Mouse (Mus musculus): ENCODE results near the gene Gm36079. TPM values are rescaled to one million over a fixed set of nuclear protein-coding genes. Genes with fewer than 3 reads are reported as not detected.
"Not testable (repeated sequence)": the region's sequence is repeated elsewhere in the genome, so short reads cannot be mapped to it uniquely, and the experiment has no call there.

Gene Gm36079
- polyA plus RNA-seq, 1 experiment from 2014 or later: not detected

DNA sequence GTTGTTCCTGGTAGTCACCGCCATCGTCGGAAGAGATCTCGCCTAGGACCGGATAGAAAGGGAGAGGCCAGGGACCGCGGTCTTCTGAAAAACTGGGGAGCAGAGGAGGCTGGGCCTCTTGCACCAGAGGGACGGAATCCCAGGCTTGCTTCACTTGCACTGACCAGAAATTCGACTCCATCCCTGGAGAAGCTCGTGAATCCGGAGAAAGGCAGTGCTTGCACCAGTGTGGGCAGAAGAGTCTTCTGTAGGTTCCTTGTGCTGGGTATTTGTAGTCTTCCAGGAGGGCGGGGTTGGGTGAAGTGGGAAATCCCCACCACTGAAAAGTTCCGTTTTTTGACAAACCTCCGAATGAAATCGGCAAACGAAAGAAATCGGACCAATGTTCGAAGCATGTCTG is 8.3 kb upstream of the Gm36079 start:
- H3K4me3 ChIP-seq; H3K9me3 ChIP-seq (replicated peaks); H3K4me1 ChIP-seq; H3K4me2 ChIP-seq; H3K27ac ChIP-seq; H3K9ac ChIP-seq; ATAC-seq; H3K36me3 ChIP-seq: not testable (repeated sequence)
- peaks cover 31% of the 10 kb centered on the region for H3K27me3 ChIP-seq (replicated peaks)
- WGBS (ENCODE audit: insufficient replicate concordance): 5% methylated on average over 11 of the region's 18 CpGs

DNA sequence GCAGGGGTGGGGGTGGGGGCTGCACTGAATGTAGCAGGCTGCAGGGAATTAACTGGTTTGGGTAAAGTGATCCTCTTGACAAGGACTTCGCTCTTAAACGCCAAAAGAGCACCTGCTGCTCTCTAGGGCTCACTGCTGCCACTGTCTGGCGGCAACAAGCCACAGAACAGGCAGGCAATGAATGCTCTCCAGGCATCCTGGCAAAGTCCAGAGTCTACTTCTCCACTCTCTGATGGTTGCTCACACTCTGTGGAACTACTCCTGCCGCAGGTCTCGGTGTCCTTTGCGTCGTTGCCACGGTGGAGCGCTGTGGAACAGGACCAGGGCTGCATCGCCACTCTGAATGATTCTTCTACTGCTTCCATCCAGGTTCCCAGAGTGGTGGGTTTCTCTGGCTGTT is 7.8 kb upstream of the Gm36079 start:
- not testable (repeated sequence) for H3K9me3 ChIP-seq (replicated peaks); H3K9ac ChIP-seq; H3K36me3 ChIP-seq; ATAC-seq; H3K4me1 ChIP-seq; H3K4me2 ChIP-seq; H3K27ac ChIP-seq; H3K4me3 ChIP-seq
- WGBS (ENCODE audit: insufficient replicate concordance): 2% methylated on average over 3 of the region's 10 CpGs
- H3K27me3 ChIP-seq (replicated peaks): peaks cover 31% of the 10 kb centered on the region

DNA sequence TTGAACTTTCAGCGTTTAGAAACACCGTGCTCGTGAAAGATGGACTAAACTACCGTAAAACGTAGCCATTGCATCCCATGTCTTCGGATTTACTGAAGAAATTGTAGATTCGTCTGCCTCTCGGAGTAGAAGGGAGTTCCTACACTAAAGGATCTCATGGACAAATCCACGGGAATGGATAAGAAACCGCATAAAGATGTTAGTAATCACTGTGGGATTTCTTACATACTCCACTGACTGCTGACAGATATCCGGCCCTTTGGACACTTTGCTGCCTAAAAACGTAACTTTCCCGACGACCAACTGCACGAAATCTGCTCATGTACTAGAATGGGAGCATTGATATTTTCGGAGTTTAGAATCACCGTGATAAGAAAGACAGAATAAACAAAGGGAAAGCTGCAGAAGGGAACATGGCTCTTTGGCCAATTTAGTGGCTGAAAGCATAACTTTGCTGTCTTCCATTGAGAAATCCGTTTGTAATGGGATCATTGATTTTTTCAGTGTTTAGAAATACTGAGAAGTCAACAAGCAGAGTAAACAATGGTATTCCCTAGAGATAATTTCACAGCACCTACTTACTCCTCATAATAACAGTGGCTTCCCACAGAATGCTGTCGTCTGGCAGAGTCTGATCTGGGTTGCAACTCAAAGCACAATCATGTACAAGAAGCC is 6.8 kb upstream of the Gm36079 start:
- H3K4me3 ChIP-seq; H3K9me3 ChIP-seq (replicated peaks); H3K4me2 ChIP-seq; H3K36me3 ChIP-seq; ATAC-seq; H3K4me1 ChIP-seq; H3K27ac ChIP-seq; H3K9ac ChIP-seq: not testable (repeated sequence)
- H3K27me3 ChIP-seq (replicated peaks): peaks cover 31% of the 10 kb centered on the region
- 3% methylated on average over 19 of the region's 19 CpGs for WGBS (ENCODE audit: insufficient replicate concordance)

DNA sequence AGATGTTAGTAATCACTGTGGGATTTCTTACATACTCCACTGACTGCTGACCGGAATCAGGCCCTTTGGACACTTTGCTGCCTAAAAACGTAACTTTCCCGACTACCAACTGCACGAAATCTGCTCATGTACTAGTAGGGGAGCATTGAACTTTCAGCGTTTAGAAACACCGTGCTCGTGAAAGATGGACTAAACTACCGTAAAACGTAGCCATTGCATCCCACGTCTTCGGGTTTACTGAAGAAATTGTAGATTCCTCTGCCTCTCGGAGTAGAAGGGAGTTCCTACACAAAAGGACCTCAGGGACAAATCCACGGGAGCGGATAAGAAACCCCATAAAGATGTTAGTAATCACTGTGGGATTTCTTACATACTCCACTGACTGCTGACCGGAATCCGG is 4.9 kb upstream of the Gm36079 start:
- H3K9ac ChIP-seq; H3K27ac ChIP-seq; ATAC-seq; H3K4me2 ChIP-seq; H3K4me1 ChIP-seq; H3K4me3 ChIP-seq; H3K9me3 ChIP-seq (replicated peaks); H3K36me3 ChIP-seq: not testable (repeated sequence)
- H3K27me3 ChIP-seq (replicated peaks): peaks cover 21% of the 10 kb centered on the region
- WGBS (ENCODE audit: insufficient replicate concordance): 4% methylated on average over 16 of the region's 16 CpGs

DNA sequence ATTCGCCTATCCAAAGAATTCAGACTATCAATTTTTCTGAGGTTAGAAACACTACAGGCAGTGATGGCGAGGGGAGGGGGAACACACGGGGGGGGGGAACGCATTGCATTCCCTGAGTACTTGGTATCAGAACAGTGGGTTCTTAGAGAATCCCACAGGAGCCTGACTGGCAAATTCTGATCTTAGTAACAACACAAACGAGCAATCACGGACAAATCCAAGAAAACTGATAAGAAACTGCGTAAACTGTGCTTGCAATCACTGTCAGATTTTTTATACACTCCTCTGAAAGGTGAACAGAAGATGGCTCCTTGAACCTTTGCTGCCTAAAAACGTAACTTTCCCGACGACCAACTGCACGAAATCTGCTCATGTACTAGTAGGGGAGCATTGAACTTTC is 557 bp upstream of the Gm36079 start:
- not testable (repeated sequence) for H3K9me3 ChIP-seq (replicated peaks); H3K4me2 ChIP-seq; H3K27ac ChIP-seq; H3K36me3 ChIP-seq; H3K4me1 ChIP-seq; H3K4me3 ChIP-seq; ATAC-seq; H3K9ac ChIP-seq
- WGBS (ENCODE audit: insufficient replicate concordance): 3% methylated on average over 11 of the region's 11 CpGs
- peaks cover 26% of the 10 kb centered on the region for H3K27me3 ChIP-seq (replicated peaks)

DNA sequence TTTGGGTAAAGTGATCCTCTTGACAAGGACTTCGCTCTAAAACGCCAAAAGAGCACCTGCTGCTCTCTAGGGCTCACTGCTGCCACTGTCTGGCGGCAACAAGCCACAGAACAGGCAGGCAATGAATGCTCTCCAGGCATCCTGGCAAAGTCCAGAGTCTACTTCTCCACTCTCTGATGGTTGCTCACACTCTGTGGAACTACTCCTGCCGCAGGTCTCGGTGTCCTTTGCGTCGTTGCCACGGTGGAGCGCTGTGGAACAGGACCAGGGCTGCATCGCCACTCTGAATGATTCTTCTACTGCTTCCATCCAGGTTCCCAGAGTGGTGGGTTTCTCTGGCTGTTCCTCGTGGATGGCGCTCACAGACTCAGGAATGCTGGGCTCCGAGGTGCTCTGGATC is 438 bp downstream of the Gm36079 start:
- not testable (repeated sequence) for H3K9ac ChIP-seq; H3K4me1 ChIP-seq; H3K4me3 ChIP-seq; H3K9me3 ChIP-seq (replicated peaks); H3K27ac ChIP-seq; H3K4me2 ChIP-seq; ATAC-seq; H3K36me3 ChIP-seq
- peaks cover 26% of the 10 kb centered on the region for H3K27me3 ChIP-seq (replicated peaks)
- 8% methylated on average over 3 of the region's 13 CpGs for WGBS (ENCODE audit: insufficient replicate concordance)

DNA sequence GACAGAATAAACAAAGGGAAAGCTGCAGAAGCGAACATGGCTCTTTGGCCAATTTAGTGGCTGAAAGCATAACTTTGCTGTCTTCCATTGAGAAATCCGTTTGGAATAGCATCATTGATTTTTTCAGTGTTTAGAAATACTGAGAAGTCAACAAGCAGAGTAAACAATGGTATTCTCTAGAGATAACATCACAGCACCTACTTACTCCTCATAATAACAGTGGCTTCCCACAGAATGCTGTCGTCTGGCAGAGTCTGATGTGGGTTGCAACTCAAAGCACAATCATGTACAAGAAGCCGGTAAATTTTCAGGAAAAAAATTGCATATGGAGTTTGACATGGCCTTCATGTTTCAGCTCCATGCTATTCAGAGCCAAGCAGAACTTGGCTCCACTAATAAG is 1.2 kb downstream of the Gm36079 start:
- H3K4me1 ChIP-seq; H3K4me2 ChIP-seq; H3K9me3 ChIP-seq (replicated peaks); H3K9ac ChIP-seq; H3K4me3 ChIP-seq; H3K36me3 ChIP-seq; ATAC-seq; H3K27ac ChIP-seq: not testable (repeated sequence)
- 14% methylated on average over 4 of the region's 4 CpGs for WGBS (ENCODE audit: insufficient replicate concordance)
- peaks cover 26% of the 10 kb centered on the region for H3K27me3 ChIP-seq (replicated peaks)

DNA sequence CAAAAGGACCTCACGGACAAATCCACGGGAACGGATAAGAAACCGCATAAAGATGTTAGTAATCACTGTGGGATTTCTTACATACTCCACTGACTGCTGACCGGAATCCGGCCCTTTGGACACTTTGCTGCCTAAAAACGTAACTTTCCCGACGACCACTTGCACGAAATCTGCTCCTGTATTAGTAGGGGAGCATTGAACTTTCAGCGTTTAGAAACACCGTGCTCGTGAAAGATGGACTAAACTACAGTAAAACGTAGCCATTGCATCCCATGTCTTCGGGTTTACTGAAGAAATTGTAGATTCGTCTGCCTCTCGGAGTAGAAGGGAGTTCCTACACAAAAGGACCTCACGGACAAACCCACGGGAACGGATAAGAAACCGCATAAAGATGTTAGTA is 1.8 kb downstream of the Gm36079 start:
- H3K36me3 ChIP-seq; H3K9ac ChIP-seq; H3K4me3 ChIP-seq; ATAC-seq; H3K9me3 ChIP-seq (replicated peaks); H3K4me2 ChIP-seq; H3K27ac ChIP-seq; H3K4me1 ChIP-seq: not testable (repeated sequence)
- peaks cover 26% of the 10 kb centered on the region for H3K27me3 ChIP-seq (replicated peaks)
- 4% methylated on average over 21 of the region's 21 CpGs for WGBS (ENCODE audit: insufficient replicate concordance)

DNA sequence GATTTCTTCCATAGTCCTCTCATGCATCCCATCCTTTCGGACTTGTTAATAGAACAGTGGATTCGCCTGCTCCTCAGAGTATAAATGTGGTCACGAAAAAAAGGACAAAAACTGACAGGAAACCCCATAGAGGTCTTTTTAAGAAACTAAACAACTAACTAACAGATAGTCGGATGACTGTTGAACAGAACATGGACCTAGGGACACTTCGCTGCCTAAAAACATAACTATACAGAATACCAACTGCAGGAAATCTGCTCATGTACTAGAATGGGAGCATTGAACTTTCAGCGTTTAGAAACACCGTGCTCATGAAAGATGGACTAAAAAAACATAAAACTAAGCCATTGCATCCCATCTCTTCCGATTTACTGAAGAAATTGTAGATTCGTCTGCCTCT is 2.2 kb downstream of the Gm36079 start:
- H3K4me3 ChIP-seq; H3K9ac ChIP-seq; H3K4me1 ChIP-seq; H3K4me2 ChIP-seq; H3K36me3 ChIP-seq; H3K9me3 ChIP-seq (replicated peaks); H3K27ac ChIP-seq; ATAC-seq: not testable (repeated sequence)
- peaks cover 26% of the 10 kb centered on the region for H3K27me3 ChIP-seq (replicated peaks)
- WGBS (ENCODE audit: insufficient replicate concordance): 12% methylated on average over 9 of the region's 9 CpGs

DNA sequence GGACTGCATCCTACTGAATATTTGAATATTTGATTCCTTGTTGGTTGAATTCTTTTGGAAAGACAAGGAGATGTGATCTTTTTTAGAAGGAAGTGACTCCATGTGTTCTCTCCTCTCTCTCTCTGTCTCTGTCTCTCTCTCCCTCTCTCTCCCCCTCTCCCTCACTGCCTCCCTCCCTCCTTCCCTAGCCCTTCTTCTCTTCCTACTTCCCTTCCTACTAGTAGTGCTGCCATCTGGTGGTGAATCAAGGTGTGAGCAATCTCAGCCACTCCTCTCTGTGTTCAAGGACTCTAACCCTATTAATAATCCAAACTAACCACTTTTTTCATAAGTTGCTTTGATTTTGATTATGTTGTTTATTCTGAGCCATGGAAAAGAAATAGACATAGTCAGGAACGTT is 5.3 kb downstream of the Gm36079 start:
- H3K36me3 ChIP-seq, H3K4me3 ChIP-seq: not testable (repeated sequence)
- WGBS (ENCODE audit: insufficient replicate concordance): no CpG with 5 or more reads among the region's 1 CpGs

DNA sequence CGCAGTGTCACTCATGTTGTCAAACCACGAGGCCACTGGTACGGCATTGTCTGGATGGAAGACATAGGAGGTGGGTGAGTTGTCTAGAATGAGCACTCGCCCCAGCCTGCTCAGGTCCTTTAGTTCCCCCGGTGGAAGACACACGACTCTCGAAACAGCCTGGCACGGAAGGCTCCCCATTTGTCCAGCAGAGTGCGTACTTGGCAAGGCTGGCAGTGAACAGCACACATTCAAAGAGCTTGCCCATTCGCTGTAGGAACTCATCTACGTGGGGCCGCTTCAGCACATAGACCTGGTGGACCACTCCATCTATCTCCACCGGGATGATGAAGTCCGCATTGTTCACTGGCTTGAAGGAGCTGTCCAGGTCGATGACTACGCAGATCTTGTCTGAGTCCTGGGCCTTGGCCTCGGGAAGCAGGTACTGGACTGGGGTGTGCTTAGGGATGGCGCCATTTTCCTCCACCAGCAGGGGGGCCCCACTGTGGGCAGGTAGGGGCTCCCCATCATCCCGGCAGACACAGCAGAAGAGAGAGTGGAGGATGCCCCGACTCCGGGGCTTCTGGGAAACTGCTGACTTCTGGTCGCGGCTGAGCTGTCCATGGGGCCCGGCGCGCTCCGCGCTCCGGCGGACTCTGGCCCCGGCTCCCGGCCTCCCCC is 11.3 kb downstream of the Gm36079 start:
- 0 out of 2 replicates have a peak, but pooled peaks have one; percentile 5 for ATAC-seq
- H3K4me3 ChIP-seq; H3K9me3 ChIP-seq (replicated peaks); H3K27ac ChIP-seq; H3K4me1 ChIP-seq; H3K9ac ChIP-seq; H3K4me2 ChIP-seq; H3K27me3 ChIP-seq (replicated peaks); H3K36me3 ChIP-seq: not testable (repeated sequence)
- 9% methylated on average over 8 of the region's 32 CpGs for WGBS (ENCODE audit: insufficient replicate concordance)

More for the DNA sequence above, 5.3 kb downstream of the Gm36079 start:
- H3K9ac ChIP-seq; H3K27ac ChIP-seq; H3K9me3 ChIP-seq (replicated peaks); H3K4me2 ChIP-seq; H3K4me1 ChIP-seq; ATAC-seq: not testable (repeated sequence)
- H3K27me3 ChIP-seq (replicated peaks): peaks cover 22% of the 10 kb centered on the region

DNA sequence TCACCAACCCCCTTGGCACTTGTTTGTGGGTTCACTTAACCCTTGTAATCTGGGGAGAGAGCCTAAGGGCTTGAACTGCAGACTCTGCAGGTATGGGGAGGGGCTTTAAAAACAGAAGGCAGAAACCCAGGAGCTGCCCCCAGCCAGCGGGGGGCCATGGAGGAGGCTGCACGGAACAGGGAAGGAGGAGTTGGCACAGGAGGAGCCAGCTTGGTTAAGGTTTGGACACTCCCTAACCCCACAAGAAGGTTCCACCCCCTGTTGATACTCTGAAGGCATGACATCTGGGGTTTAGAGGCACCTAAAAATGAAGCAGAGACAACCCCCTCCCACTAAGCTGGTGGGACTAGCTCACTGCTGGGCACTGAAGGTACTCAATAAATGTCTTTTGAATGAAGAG is 12.8 kb downstream of the Gm36079 start:
- H3K4me2 ChIP-seq; ATAC-seq; H3K27ac ChIP-seq; H3K4me3 ChIP-seq; H3K27me3 ChIP-seq (replicated peaks); H3K9me3 ChIP-seq (replicated peaks); H3K4me1 ChIP-seq; H3K9ac ChIP-seq; H3K36me3 ChIP-seq: not testable (repeated sequence)
- WGBS (ENCODE audit: insufficient replicate concordance): no CpG with 5 or more reads among the region's 2 CpGs

DNA sequence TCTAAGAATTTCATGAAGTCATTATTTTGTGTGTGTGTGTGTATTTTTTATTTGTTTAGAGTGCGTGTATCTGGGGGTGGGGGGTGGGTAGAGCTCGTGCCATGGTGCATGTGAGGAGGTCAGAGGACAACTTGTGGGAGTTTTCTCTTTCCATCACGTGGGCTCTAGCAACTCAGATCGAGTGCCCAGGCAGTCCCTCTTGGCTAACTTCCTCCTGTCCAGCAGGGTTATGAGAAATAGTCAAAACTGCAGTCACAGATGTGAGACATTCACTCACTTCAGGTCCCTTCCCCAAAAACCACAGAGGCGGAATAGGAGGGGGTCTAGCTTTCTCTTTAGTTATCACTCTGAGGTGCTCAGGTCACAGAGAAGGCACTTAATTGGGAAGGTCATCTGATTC is 13.3 kb downstream of the Gm36079 start:
- not testable (repeated sequence) for H3K27me3 ChIP-seq (replicated peaks); H3K9me3 ChIP-seq (replicated peaks); H3K4me2 ChIP-seq; H3K36me3 ChIP-seq; ATAC-seq; H3K4me3 ChIP-seq; H3K4me1 ChIP-seq; H3K9ac ChIP-seq; H3K27ac ChIP-seq
- no CpG with 5 or more reads among the region's 5 CpGs for WGBS (ENCODE audit: insufficient replicate concordance)

Measured in liver, embryonic 12.5 days (tissue).